Mouse (Mus musculus) neural tube, embryonic 14.5 days (tissue): ENCODE data around the gene Rab5b. TPM values are rescaled to one million over a fixed set of nuclear protein-coding genes. Genes with fewer than 3 reads are reported as not detected.

Experiments
- ATAC-seq: fragments of 200-750 bp; cut with Nextera tagmentation; 2 replicates; pipeline ENCODE4 v1.8.0; 2017; ENCODE audit warnings: low read depth, mild to moderate bottlenecking, moderate TSS enrichment, moderate library complexity
- H3K27ac ChIP-seq: fragments of 300-500 bp; sonication (generic); 2 replicates; pipeline ENCODE4 v1.5.1; 2014; ENCODE audit warnings: low read depth, mild to moderate bottlenecking, control low read depth, low read length, moderate library complexity, mixed read lengths
- H3K27me3 ChIP-seq: fragments of 300-500 bp; sonication (generic); 2 replicates; pipeline ENCODE4 v1.6.1; 2014; ENCODE audit warnings: low read length; ENCODE audit not compliant: control insufficient read depth, insufficient read depth
- H3K36me3 ChIP-seq: fragments of 300-500 bp; sonication (generic); 2 replicates; pipeline ENCODE4 v1.6.1; 2014; ENCODE audit warnings: low read length, mixed read lengths; ENCODE audit not compliant: control insufficient read depth, insufficient read depth
- H3K4me1 ChIP-seq: fragments of 300-500 bp; sonication (generic); 2 replicates; pipeline ENCODE4 v1.6.1; 2014; ENCODE audit warnings: low read length; ENCODE audit not compliant: control insufficient read depth, insufficient read depth
- H3K4me2 ChIP-seq: fragments of 300-500 bp; sonication (generic); 2 replicates; pipeline ENCODE4 v1.6.1; 2014; ENCODE audit warnings: mild to moderate bottlenecking, low read depth, low read length, control low read depth
- H3K4me3 ChIP-seq: fragments of 300-500 bp; sonication (generic); 2 replicates; pipeline ENCODE4 v1.5.1; 2014; ENCODE audit warnings: low read depth, low read length, control low read depth, mixed read lengths
- H3K9ac ChIP-seq: fragments of 300-500 bp; sonication (generic); replicated peaks from 2 replicates; pipeline ENCODE4 v1.6.1; 2014; ENCODE audit warnings: low read depth, mild to moderate bottlenecking, control low read depth, low read length, mixed read lengths
- H3K9me3 ChIP-seq: fragments of 300-500 bp; sonication (generic); 2 replicates; pipeline ENCODE4 v1.6.1; 2016; ENCODE audit warnings: low read length; ENCODE audit not compliant: control insufficient read depth
- whole genome bisulfite sequencing: fragments of 180-500 bp; shearing (Covaris S2); extraction: QIAGEN DNeasy Blood & Tissue Kit; methylation state at CpG from one replicate; pipeline ENCODE4 v1.1.7; 2014; 5-methylcytosine and 5-hydroxymethylcytosine counted together
- polyA plus RNA-seq: library from polyadenylated mRNA; unstranded; fragments of >200 nt; fragmentation: Nextera tagmentation; extraction: Ambion mirVana; gene quantifications from 2 replicates; pipeline ENCODE4 v1.2.1, GENCODE M21; 2014

The Rab5b gene
- polyA plus RNA-seq = 87.4 and 98.6 TPM in 2 replicates

- peak within 1 kb of the TSS; percentile 90 for H3K4me3 ChIP-seq
- WGBS = 2% methylated on average over 35 of the region's 40 CpGs
- H3K27me3 ChIP-seq = no peaks in the 10 kb centered on the region
- peak; percentile 99 for ATAC-seq
- peak within 1 kb of the TSS; percentile 97 for H3K9ac ChIP-seq
- H3K9me3 ChIP-seq = no peaks in the 10 kb centered on the region
- peak within 1 kb of the TSS; percentile 96 for H3K27ac ChIP-seq
- H3K4me2 ChIP-seq = peak within 1 kb of the TSS; percentile 76
- no peaks in the 10 kb centered on the region for H3K36me3 ChIP-seq
- H3K4me1 ChIP-seq = peaks cover 10% of the 10 kb centered on the region
These were observed at the start of gene Rab5b for GRCm38 (mm10) chr10:128695992-128696807. Rab5b (minus strand) TSS chr10:128696264.

GRCm38 (mm10) chr10:128744680-128745601 is 48.9 kb upstream of the Rab5b start, which contains the start of gene Dgka:
Dgka (minus strand) TSS chr10:128744855.
- Histone ChIP-seq H3K9ac (peak within 1 kb of the TSS; percentile 68), H3K27me3 (peaks cover 12% of the 10 kb centered on the region), H3K4me2 (peak within 1 kb of the TSS; percentile 91), H3K9me3 (no peaks in the 10 kb centered on the region), H3K36me3 (no peaks in the 10 kb centered on the region), H3K4me3 (peak within 1 kb of the TSS; percentile 59), H3K4me1 (peaks cover 12% of the 10 kb centered on the region), H3K27ac (no peak within 1 kb of the TSS)
- no peak for ATAC-seq
- WGBS = 25% methylated on average over 18 of the region's 18 CpGs

- Histone ChIP-seq H3K36me3 (no peaks in the 10 kb centered on the region), H3K9ac (peak overlapping the region; percentile 68), H3K27ac (no peak overlapping the region), H3K4me1 (peaks cover 7% of the 10 kb centered on the region; the same call in 1 of the 2 replicates), H3K9me3 (no peaks in the 10 kb centered on the region), H3K4me2 (peak overlapping the region; percentile 91), H3K4me3 (peak overlapping the region; percentile 59), H3K27me3 (peaks cover 12% of the 10 kb centered on the region)
- no peak for ATAC-seq
- WGBS = 16% methylated on average over 8 of the region's 8 CpGs
These were observed 48.1 kb upstream of the Rab5b start for GRCm38 (mm10) chr10:128744211-128744610.

GRCm38 (mm10) chr10:128743791-128744191 is 47.7 kb upstream of the Rab5b start:
- H3K9me3 ChIP-seq = no peaks in the 10 kb centered on the region
- peaks cover 12% of the 10 kb centered on the region for H3K27me3 ChIP-seq
- no peaks in the 10 kb centered on the region for H3K36me3 ChIP-seq
- ATAC-seq = 0 out of 2 replicates have a peak, but pooled peaks have one; percentile 13
- peak overlapping the region; percentile 91 for H3K4me2 ChIP-seq
- WGBS = under 1% methylated on average over 37 of the region's 37 CpGs
- no peak overlapping the region for H3K27ac ChIP-seq
- peaks cover 7% of the 10 kb centered on the region; the same call in 1 of the 2 replicates for H3K4me1 ChIP-seq
- H3K9ac ChIP-seq = peak overlapping the region; percentile 68
- peak overlapping the region; percentile 59 for H3K4me3 ChIP-seq

- Histone ChIP-seq H3K4me1 (peaks cover 7% of the 10 kb centered on the region; the same call in 1 of the 2 replicates), H3K9ac (peak overlapping the region; percentile 68; the same call in 1 of the 2 replicates), H3K36me3 (no peaks in the 10 kb centered on the region), H3K4me2 (peak overlapping the region; percentile 91), H3K27ac (no peak overlapping the region), H3K4me3 (peak overlapping the region; percentile 59), H3K9me3 (no peaks in the 10 kb centered on the region), H3K27me3 (peaks cover 12% of the 10 kb centered on the region)
- 6% methylated on average over 7 of the region's 7 CpGs for WGBS
- no peak for ATAC-seq
These were observed 47.2 kb upstream of the Rab5b start for GRCm38 (mm10) chr10:128743235-128743634.

- Histone ChIP-seq H3K27me3 (peaks cover 12% of the 10 kb centered on the region), H3K27ac (no peak overlapping the region), H3K9me3 (no peaks in the 10 kb centered on the region), H3K4me3 (no peak overlapping the region), H3K4me2 (no peak overlapping the region; the same call in 1 of the 2 replicates), H3K36me3 (no peaks in the 10 kb centered on the region), H3K9ac (no peak overlapping the region), H3K4me1 (peaks cover 7% of the 10 kb centered on the region; the same call in 1 of the 2 replicates)
- 48% methylated on average over 4 of the region's 4 CpGs for WGBS
- no peak for ATAC-seq
These were observed 46.6 kb upstream of the Rab5b start for GRCm38 (mm10) chr10:128742616-128743015.

GRCm38 (mm10) chr10:128740296-128740695 is 44.2 kb upstream of the Rab5b start:
- H3K4me2 ChIP-seq = no peak overlapping the region
- H3K36me3 ChIP-seq = no peaks in the 10 kb centered on the region
- no peak overlapping the region for H3K9ac ChIP-seq
- no peaks in the 10 kb centered on the region for H3K9me3 ChIP-seq
- peaks cover 12% of the 10 kb centered on the region for H3K27me3 ChIP-seq
- no peak for ATAC-seq
- peaks cover 4% of the 10 kb centered on the region; the same call in 1 of the 2 replicates for H3K4me1 ChIP-seq
- WGBS = 80% methylated on average over 2 of the region's 2 CpGs
- no peak overlapping the region for H3K4me3 ChIP-seq
- no peak overlapping the region for H3K27ac ChIP-seq

GRCm38 (mm10) chr10:128737435-128737834 is 41.4 kb upstream of the Rab5b start:
- 4% methylated on average over 15 of the region's 15 CpGs for WGBS
- Histone ChIP-seq H3K4me1 (no peaks in the 10 kb centered on the region), H3K9me3 (no peaks in the 10 kb centered on the region), H3K36me3 (no peaks in the 10 kb centered on the region), H3K9ac (no peak overlapping the region), H3K27me3 (peaks cover 6% of the 10 kb centered on the region; the same call in 1 of the 2 replicates), H3K27ac (no peak overlapping the region), H3K4me2 (peak overlapping the region; percentile 31; the same call in 1 of the 2 replicates), H3K4me3 (no peak overlapping the region)
- ATAC-seq = peak; percentile 34; the same call in 1 of the 2 replicates
